Mouse (Mus musculus) megakaryocyte, embryonic 14.5 days (primary cell): ENCODE measurements around the gene Dnmt3a.

Experiments used
- FLI1 ChIP-seq: IDR thresholded peaks from 2 replicates; pipeline ENCODE4 v1.6.1; 2012; ENCODE audit warnings: low read length, inconsistent platforms, mixed read lengths
- GATA1 ChIP-seq: IDR thresholded peaks from 3 replicates; pipeline ENCODE4 v1.6.1; 2012; ENCODE audit warnings: mixed read lengths, low read length, inconsistent platforms, borderline replicate concordance

- TF ChIP-seq GATA1 (no peak), FLI1 (no peak)
Observed at GRCm38 (mm10) chr12:3915852-3916251, 110.0 kb downstream of the Dnmt3a start.
